Mouse (Mus musculus) thymus, adult 2 months (tissue): ENCODE data around the gene Rab3gap2. TPM values are rescaled to one million over a fixed set of nuclear protein-coding genes. Genes with fewer than 3 reads are reported as not detected.

ENCODE experiments used
- DNase-seq: peaks from one replicate; pipeline ENCODE4 v3.0.0; 2021
- H3K27ac ChIP-seq: fragments of 200-500 bp; 2 replicates; pipeline ENCODE4 v1.5.1; 2012; ENCODE audit warnings: low read length, control low read depth; ENCODE audit not compliant: control insufficient read depth, insufficient read depth
- H3K27me3 ChIP-seq: fragments of 200-500 bp; 2 replicates; pipeline ENCODE4 v1.6.1; 2012; ENCODE audit warnings: mild to moderate bottlenecking, low read length, moderate library complexity, mixed read lengths; ENCODE audit not compliant: control insufficient read depth, insufficient read depth
- H3K36me3 ChIP-seq: fragments of 200-500 bp; 2 replicates; pipeline ENCODE4 v1.6.1; 2012; ENCODE audit warnings: mild to moderate bottlenecking, low read length, moderate library complexity; ENCODE audit not compliant: control insufficient read depth, insufficient read depth
- H3K4me1 ChIP-seq: fragments of 200-500 bp; replicated peaks from 2 replicates; pipeline ENCODE4 v1.6.1; 2012; ENCODE audit warnings: low read length; ENCODE audit not compliant: control insufficient read depth, insufficient read depth
- H3K4me3 ChIP-seq: fragments of 200-500 bp; 2 replicates; pipeline ENCODE4 v1.5.1; 2012; ENCODE audit warnings: mild to moderate bottlenecking, low read length, control low read depth, moderate library complexity; ENCODE audit not compliant: control insufficient read depth, insufficient read depth
- CTCF ChIP-seq: fragments of 200-500 bp; IDR thresholded peaks from 2 replicates; pipeline ENCODE4 v1.5.1; 2012; ENCODE audit warnings: mild to moderate bottlenecking, control low read depth, low read length, moderate library complexity, borderline replicate concordance; ENCODE audit not compliant: control insufficient read depth, poor library complexity, insufficient read depth; ENCODE audit errors: extremely low read depth
- POLR2A ChIP-seq: fragments of 200-500 bp; IDR thresholded peaks from 2 replicates; pipeline ENCODE4 v1.6.1; 2012; ENCODE audit warnings: mild to moderate bottlenecking, low read length, control low read depth, moderate library complexity; ENCODE audit not compliant: control insufficient read depth, poor library complexity, insufficient read depth; ENCODE audit errors: extremely low read depth
- WGBS: fragments of 180-500 bp; shearing (Covaris S2); methylation state at CpG from one replicate; pipeline ENCODE4 v1.1.7; 2018; 5-methylcytosine and 5-hydroxymethylcytosine counted together
- polyA plus RNA-seq: library from polyadenylated mRNA; depleted of rRNA; stranded (reverse); fragments of >200 nt; gene quantifications from 2 replicates; pipeline ENCODE4 v1.2.3, GENCODE M21; 2012

Gene Rab3gap2
- polyA plus RNA-seq, 1 experiment, result 27.5 TPM

GRCm38 (mm10) chr1:185275976-185276375 lies 72.1 kb downstream of the Rab3gap2 start:
- Histone ChIP-seq H3K36me3 (peaks cover 32% of the 10 kb centered on the region), H3K27ac (no peak overlapping the region), H3K27me3 (no peaks in the 10 kb centered on the region), H3K4me1 (no peaks in the 10 kb centered on the region), H3K4me3 (no peak overlapping the region)
- TF ChIP-seq CTCF, result no peak
- TF ChIP-seq POLR2A, result no peak
- DNase-seq, result no peak
- WGBS, result 94% methylated on average over 7 of the region's 7 CpGs

- H3K27ac ChIP-seq, result no peak overlapping the region
- H3K4me1 ChIP-seq, result no peaks in the 10 kb centered on the region
- WGBS, result 90% methylated on average over 11 of the region's 11 CpGs
- DNase-seq, result no peak
- TF ChIP-seq POLR2A, result no peak
- TF ChIP-seq CTCF, result no peak
- peaks cover 26% of the 10 kb centered on the region for H3K36me3 ChIP-seq
- no peaks in the 10 kb centered on the region for H3K27me3 ChIP-seq
- no peak overlapping the region for H3K4me3 ChIP-seq
These were observed 73.1 kb downstream of the Rab3gap2 start for GRCm38 (mm10) chr1:185277022-185277421.

DNA sequence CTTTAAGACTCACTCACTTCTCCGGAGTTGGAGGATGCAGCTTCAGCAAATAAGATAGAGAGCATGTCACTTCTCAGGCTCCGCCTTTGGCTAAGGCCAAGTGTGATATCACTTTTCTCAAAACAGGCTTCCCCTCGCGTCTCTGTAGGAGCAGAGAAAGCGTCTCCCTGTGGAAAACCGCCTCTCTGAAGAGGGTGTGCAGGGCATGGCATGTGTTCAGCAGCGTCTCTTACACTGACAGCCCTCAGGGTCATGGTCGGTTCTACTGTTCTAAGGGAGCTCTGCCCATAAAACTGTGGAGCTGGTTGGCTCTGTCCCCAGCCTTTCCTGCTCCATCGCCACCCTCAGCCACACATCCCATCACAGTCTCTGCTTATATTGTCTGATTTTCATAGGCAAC lies 75.4 kb downstream of the Rab3gap2 start:
- peaks cover 36% of the 10 kb centered on the region for H3K36me3 ChIP-seq
- H3K4me1 ChIP-seq, result no peaks in the 10 kb centered on the region
- WGBS, result 91% methylated on average over 9 of the region's 9 CpGs
- no peak for DNase-seq
- TF ChIP-seq POLR2A (no peak), CTCF (no peak)
- H3K27me3 ChIP-seq, result no peaks in the 10 kb centered on the region
- H3K27ac ChIP-seq, result no peak overlapping the region
- H3K4me3 ChIP-seq, result no peak overlapping the region

- Histone ChIP-seq H3K27ac (no peak overlapping the region), H3K4me1 (no peaks in the 10 kb centered on the region), H3K4me3 (no peak overlapping the region), H3K27me3 (no peaks in the 10 kb centered on the region), H3K36me3 (peaks cover 44% of the 10 kb centered on the region)
- 96% methylated on average over 4 of the region's 4 CpGs for WGBS
- DNase-seq, result no peak
- no peak for TF ChIP-seq POLR2A
- no peak for TF ChIP-seq CTCF
These were observed 76.7 kb downstream of the Rab3gap2 start for GRCm38 (mm10) chr1:185280616-185281015.

- H3K4me1 ChIP-seq, result no peaks in the 10 kb centered on the region
- TF ChIP-seq POLR2A (no peak), CTCF (no peak)
- H3K27ac ChIP-seq, result no peak overlapping the region
- WGBS, result over 99% methylated on average over 11 of the region's 11 CpGs
- H3K36me3 ChIP-seq, result peaks cover 47% of the 10 kb centered on the region
- H3K27me3 ChIP-seq, result no peaks in the 10 kb centered on the region
- no peak for DNase-seq
- no peak overlapping the region for H3K4me3 ChIP-seq
These were observed 78.9 kb downstream of the Rab3gap2 start for GRCm38 (mm10) chr1:185282846-185283245.

DNA sequence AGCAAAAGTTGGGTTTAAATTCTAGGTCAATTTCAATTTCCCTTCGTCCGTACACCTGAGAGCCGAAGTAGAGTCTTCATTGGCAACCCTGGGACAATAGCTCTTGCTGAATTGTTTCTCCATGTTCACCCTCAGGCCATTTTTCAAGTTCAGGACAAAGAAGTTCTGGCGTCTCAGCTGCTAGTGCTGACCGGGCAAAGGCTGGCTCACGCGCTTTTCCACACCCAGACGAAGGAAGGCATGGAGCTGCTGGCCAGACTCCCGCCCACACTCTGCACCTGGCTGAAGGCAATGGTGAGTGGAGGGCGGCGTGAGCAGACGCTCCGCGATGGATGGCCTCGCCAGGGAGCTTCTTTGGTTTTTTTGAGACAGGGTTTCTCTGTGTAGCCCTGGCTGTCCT lies 79.3 kb downstream of the Rab3gap2 start:
- Histone ChIP-seq H3K4me3 (no peak overlapping the region), H3K36me3 (peaks cover 46% of the 10 kb centered on the region), H3K4me1 (no peaks in the 10 kb centered on the region), H3K27ac (no peak overlapping the region), H3K27me3 (no peaks in the 10 kb centered on the region)
- TF ChIP-seq POLR2A, result no peak
- TF ChIP-seq CTCF, result no peak
- 99% methylated on average over 15 of the region's 15 CpGs for WGBS
- no peak for DNase-seq

DNA sequence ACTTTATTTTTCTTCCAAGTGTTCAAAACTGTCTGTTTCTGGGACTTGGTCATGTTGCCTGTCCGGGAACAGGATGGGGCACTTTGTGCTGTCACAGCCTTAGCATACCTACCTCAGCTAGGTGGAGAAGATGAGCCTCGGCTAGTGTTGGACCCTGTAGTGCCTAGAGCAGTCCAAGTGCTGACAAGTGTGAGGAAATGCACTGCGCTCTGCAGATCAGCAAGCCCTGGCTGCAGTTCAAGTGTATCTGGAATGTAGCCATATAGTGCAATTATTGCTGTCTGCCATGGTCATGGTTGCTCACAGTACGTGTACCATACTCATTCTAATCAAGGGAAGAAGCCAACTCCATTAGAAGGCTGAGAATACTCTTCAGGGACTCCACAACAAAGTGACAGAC lies 80.8 kb downstream of the Rab3gap2 start:
- DNase-seq, result no peak
- H3K27me3 ChIP-seq, result no peaks in the 10 kb centered on the region
- no peak overlapping the region for H3K27ac ChIP-seq
- TF ChIP-seq POLR2A (no peak), CTCF (no peak)
- 92% methylated on average over 4 of the region's 4 CpGs for WGBS
- H3K36me3 ChIP-seq, result peaks cover 46% of the 10 kb centered on the region
- no peak overlapping the region for H3K4me3 ChIP-seq
- H3K4me1 ChIP-seq, result no peaks in the 10 kb centered on the region

- 97% methylated on average over 4 of the region's 4 CpGs for WGBS
These were observed 81.3 kb downstream of the Rab3gap2 start for GRCm38 (mm10) chr1:185285171-185285570.

More at GRCm38 (mm10) chr1:185285171-185285570, 81.3 kb downstream of the Rab3gap2 start:
- Histone ChIP-seq H3K27me3 (no peaks in the 10 kb centered on the region), H3K27ac (no peak overlapping the region), H3K36me3 (peaks cover 46% of the 10 kb centered on the region), H3K4me3 (no peak overlapping the region), H3K4me1 (no peaks in the 10 kb centered on the region)
- no peak for TF ChIP-seq POLR2A
- TF ChIP-seq CTCF, result no peak
- no peak for DNase-seq
